Mouse (Mus musculus) activated CD4-positive, CD25-positive, alpha-beta regulatory T cell, adult 4 months (primary cell): ENCODE data around the gene Patl1. TPM values are rescaled to one million over a fixed set of nuclear protein-coding genes. Genes with fewer than 3 reads are reported as not detected.
"Not testable (repeated sequence)": the region's sequence is repeated elsewhere in the genome, so short reads cannot be mapped to it uniquely, and the experiment has no call there.

Source experiments
- ATAC-seq: one replicate; pipeline ENCODE4 v1.8.0; 2017
- polyA plus RNA-seq, 2 experiments: library from polyadenylated mRNA; unstranded; fragments of 100-300 nt; shearing (Covaris generic); gene quantifications; one replicate each; pipeline ENCODE4 v1.2.1; 2017

The Patl1 gene
- polyA plus RNA-seq, 2 experiments from 2014 or later: 14.5 to 15.9 TPM

GRCm38 (mm10) chr19:11969155-11970050, 57.2 kb downstream of the Patl1 start:
- ATAC-seq: no peak

GRCm38 (mm10) chr19:11973511-11974222, 61.5 kb downstream of the Patl1 start:
- no peak for ATAC-seq

DNA sequence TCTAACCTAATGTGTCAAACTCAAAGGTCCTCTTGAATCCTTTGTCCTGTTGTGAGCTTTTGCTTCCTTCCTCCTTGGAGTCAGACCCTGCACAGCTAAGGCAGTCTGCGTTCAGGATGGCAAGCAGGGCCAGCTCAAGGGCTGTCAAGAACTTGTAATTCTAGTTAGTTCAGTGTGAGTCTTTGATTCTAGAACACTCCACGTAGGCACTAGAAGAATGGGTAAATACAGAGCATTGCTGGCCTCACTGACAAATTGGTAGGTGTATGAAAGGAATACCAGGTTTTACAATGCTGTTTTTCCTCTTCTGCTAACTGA, 62.0 kb downstream of the Patl1 start:
- ATAC-seq: no peak

- ATAC-seq: no peak
Observed at GRCm38 (mm10) chr19:11975683-11976082, 63.5 kb downstream of the Patl1 start.

GRCm38 (mm10) chr19:11977363-11977762, 65.2 kb downstream of the Patl1 start:
- ATAC-seq: no peak

- no peak for ATAC-seq
Observed at GRCm38 (mm10) chr19:11980471-11980870, 68.3 kb downstream of the Patl1 start.

DNA sequence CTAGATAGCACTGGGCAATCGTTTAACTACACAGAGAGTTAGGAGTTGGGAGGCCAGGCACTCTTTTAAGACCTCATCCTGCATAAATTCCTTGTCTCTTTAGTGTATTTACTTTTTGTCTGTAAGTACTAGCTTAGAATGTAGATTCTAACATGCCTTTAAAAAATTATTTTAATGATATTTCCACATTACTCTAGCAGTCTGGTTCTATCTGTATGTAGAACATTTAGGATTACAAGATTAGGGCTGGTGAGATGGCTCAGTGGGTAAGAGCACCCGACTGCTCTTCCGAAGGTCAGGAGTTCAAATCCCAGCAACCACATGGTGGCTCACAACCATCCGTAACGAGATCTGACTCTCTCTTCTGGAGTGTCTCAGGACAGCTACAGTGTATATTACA, 72.4 kb downstream of the Patl1 start:
- ATAC-seq: not testable (repeated sequence)

GRCm38 (mm10) chr19:11987841-11988240, 75.6 kb downstream of the Patl1 start:
- no peak for ATAC-seq

GRCm38 (mm10) chr19:11989334-11989733, 77.1 kb downstream of the Patl1 start:
- no peak for ATAC-seq

- no peak for ATAC-seq
Observed at GRCm38 (mm10) chr19:11992034-11992433, 79.8 kb downstream of the Patl1 start.

GRCm38 (mm10) chr19:11992441-11993029, 80.3 kb downstream of the Patl1 start:
- ATAC-seq: no peak

Other genes starting within 250 kb of the Patl1 start
- not detected for gene Oosp1, start 221.2 kb upstream of the Patl1 start, polyA plus RNA-seq
- gene Oosp3, start 215.3 kb upstream of the Patl1 start, polyA plus RNA-seq: not detected
- not detected for gene Gif, start 164.8 kb upstream of the Patl1 start, polyA plus RNA-seq
- gene Mrpl16, start 142.0 kb upstream of the Patl1 start, polyA plus RNA-seq: 10 to 100 TPM; 51.5 to 52.4 TPM
- 1 to 10 TPM; 1.8 to 2.9 TPM for gene Stx3, start 93.0 kb upstream of the Patl1 start, polyA plus RNA-seq
- gene Olfr1417, start 73.2 kb upstream of the Patl1 start, polyA plus RNA-seq: not detected
- gene Olfr1418, start 51.3 kb upstream of the Patl1 start, polyA plus RNA-seq: not detected
- not detected for gene Olfr1419, start 37.3 kb upstream of the Patl1 start, polyA plus RNA-seq
- not detected for gene Olfr1420, start 25.8 kb upstream of the Patl1 start, polyA plus RNA-seq
- gene Osbp, start 53.5 kb downstream of the Patl1 start, polyA plus RNA-seq: 1 to 10 TPM; 6.7 to 7.3 TPM
- under 1 TPM in 1 of 2 experiments, not detected in 1; 0.05 TPM for gene Olfr1423, start 128.9 kb downstream of the Patl1 start, polyA plus RNA-seq
- not detected for gene Olfr1424, start 150.3 kb downstream of the Patl1 start, polyA plus RNA-seq
- not detected for gene Olfr1425, start 165.3 kb downstream of the Patl1 start, polyA plus RNA-seq
- gene Olfr1426, start 179.6 kb downstream of the Patl1 start, polyA plus RNA-seq: not detected
- gene Olfr1427, start 190.9 kb downstream of the Patl1 start, polyA plus RNA-seq: not detected
- not detected for gene Olfr1428, start 203.5 kb downstream of the Patl1 start, polyA plus RNA-seq
- not detected for gene Olfr76, start 210.8 kb downstream of the Patl1 start, polyA plus RNA-seq